Mouse (Mus musculus) c-Kit-negative CD71-positive TER-119-positive erythroid progenitor cells, embryonic 14.5 days (primary cell): ENCODE results near the gene Ifne.
A peak's percentile ranks its signal among the peaks of the same experiment; 100 is the strongest.
"Not testable (repeated sequence)": the region's sequence is repeated elsewhere in the genome, so short reads cannot be mapped to it uniquely, and the experiment has no call there.

Experiments used
- DNase-seq: peaks from one replicate; pipeline ENCODE4 v3.0.0-alpha.2; 2013; ENCODE audit warnings: low read depth, low spot score

Gene Ifne

DNA sequence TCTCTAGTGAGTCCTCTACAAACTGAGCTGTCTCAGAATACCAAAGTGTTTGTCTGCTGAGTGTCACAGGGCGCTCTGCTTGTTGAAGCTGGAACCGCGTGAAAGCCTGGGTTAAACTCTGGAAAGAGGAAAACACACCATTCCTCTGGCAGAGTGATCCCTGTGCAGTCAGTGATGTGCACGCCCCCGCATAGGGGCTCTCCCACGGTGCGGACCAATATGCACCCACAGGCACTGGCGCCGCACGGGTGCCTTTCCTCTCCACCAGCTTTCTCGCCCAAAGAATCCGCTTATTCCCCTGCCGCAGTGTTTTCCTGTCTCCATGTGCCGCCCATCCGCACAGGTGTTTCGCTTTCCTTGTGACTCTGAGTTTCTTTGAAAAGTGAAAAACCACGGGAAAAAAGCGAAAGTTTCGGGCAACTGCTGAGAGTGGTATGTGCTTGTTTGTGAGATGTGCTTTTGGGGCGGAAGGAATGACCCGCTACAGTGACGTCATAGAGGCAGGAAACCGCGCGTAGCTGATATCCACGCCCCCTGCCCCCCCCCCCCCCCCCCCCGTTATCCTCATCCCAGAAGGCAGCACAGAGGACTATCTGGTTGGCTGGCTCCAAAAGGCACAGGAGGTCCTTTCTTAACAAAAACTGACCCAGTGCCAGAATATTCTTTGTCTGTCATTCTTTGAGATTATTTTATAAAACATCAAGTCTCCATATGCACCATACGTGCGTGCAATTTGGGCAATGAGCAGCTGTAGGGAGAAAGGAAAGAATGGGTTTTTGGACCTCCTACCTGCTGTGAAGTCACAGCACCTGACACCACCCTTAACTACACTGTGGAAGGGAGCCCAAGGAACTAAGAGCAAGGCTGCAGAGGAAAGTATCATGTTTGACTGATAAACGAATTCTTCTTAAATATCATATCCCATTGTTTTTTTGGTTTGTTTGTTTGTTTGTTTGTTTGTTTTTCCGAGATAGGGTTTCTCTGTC is 11.8 kb downstream of the Ifne start:
- DNase-seq: no peak

DNA sequence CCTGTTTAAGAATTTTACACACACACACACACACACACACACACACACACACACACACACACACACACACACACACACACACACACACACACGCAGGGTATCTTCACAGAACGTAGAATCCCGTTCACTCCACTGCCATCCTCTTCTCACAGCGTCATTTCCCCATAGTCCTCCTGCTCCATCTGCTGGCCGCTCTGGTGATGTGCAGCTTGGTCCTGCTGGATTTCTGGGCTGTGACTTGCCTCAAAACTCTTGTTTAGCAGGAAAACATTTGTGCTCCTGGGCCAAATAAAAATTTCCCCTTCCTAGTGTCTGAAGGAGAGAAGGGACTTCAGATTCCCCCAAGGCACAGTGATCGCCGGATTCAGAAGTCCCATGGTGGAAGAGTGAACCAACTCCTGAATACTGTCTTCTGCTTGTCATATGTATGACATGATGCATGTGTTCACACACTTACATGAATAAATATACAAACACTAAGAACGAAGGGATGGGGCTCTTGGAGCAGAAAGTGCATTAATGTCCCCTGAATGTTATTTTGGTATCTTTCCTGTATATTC is 12.6 kb downstream of the Ifne start:
- DNase-seq: peak; percentile 37

DNA sequence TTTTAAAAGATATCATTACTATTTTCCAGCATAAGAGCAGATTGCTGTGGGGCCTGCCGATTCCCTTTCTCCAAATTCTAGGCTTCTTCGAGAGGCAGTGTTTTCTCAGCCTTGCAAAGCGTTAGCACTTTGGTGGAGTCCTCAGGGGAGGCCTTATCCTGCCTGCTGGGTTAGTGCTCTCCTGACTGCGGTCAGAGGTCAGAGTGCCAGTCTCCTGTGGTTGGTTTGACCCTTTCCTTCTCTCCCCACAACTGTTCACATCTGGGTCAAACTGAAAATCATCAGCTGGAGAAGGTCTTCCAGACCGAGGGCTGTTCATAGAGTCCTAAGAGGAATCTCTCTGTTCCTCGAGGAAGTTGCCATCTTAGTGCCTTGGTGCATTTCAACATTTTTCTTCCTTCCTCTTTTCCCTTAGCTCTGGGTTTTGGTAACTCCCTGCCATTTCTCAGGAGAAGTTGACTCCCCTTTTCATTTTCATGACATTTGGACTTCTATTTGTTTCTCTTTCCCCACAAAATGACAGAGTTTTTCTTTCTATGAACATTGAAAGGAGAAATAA is 14.9 kb downstream of the Ifne start:
- DNase-seq: no peak

DNA sequence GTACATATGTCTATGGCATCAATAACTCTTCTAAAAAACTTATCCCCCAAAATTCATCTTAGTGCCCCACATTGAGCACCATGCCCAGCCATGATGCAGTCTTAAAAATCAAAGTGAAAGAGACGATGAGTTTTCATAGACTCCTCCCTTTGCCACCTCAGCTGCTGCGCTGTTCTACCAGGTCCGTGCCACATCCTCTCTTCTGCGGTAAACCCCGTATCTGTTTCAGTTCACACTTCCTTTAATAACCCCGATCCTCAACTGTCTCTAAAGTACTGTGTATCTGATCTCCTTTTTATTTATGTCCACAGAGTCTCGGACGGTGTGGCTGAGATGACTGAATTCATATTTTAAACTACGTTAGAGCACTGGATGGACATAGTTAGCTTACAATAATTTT is 15.4 kb downstream of the Ifne start:
- DNase-seq: no peak

DNA sequence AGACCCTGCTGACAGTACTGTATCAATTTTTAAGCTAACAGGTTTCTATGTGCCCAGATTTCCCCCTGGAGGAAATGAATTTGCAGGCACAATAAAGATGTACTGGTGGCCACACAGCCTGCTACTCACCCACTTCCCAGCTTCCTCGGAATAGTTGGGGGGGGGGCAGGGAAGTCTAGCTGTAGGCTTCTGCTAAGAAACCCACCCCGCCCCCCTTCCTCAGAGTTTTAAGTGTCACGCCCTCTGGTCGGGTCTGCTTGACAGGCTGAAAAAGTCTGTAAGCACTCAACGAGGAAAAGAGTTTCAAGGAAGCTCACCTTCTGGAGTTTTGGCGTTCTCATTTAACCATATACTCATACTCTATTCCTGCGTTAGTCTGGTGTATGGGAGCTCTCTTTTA is 16.7 kb downstream of the Ifne start:
- DNase-seq: no peak

DNA sequence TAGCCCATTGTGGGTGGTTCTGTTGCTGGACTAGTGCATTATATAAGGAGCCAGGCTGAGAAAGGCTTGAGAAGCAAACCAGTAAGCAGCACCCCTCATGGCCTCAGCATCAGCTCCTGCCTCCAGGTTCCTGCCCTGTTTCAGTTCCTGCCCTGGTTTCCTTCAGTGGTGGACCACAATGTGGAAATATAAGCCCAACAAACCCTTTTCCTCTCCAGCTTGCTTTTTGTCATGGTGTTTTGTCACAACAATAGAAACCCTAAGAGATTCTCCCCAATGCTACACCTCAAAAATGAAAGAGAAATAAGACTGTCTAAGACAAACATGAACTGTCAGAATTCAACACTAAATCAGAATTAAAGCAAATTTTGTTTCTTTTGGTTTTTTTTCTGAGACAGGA is 20.8 kb downstream of the Ifne start:
- DNase-seq: no peak

DNA sequence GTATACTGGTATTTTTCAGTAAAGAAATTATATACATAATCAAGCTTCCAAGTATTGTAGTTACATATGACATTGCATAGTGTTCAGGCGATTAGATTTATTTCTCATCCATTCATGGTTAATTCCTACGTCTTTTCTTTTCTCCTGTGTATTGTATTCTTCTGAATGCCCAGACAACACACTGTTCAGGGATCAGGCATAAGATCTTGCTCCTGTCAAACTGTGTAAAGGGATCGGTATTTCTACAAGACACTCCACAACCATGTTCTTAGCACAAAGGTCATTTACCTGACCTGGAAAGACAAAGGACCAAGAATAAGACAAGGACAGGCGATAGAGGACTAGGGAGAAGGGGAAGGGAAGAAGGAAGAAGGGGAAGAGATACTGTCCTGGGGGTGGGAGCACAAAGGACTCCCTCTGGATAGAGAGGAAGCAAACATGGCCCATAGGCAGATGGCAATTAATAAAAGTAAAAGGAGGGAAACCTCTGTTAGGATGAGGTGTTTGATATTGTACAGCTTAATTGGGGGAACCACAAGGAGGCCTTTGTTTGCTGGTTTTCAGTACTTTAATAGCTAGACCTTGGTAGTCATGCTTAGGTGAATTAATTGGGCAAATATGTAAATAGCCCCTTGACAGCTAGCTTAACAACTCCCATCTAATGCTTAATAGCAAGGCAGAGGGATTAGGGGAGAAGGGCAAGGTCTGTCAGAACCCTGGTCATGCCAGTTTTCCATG is 28.8 kb downstream of the Ifne start:
- DNase-seq: no peak

DNA sequence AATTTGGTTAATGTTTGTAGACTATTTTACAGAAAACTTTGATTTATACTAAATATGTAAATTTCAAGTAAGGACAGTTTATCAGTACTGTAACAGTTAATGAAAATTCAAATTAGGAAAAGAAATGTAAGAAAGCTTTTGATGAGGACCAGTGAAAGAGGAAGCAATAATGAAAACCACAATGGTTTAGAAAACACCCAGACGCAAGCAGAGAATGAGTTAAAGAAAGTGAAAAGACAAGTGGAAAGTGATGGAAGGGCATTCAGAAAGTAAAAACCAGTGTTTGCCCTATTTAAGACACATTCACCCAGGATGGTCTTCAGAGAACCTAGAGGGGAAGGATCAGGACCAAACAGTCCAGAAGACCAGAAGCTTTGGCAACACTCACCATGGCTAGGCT is 30.3 kb downstream of the Ifne start, which contains the start of gene Ifna1:
TSS of gene Ifna1 (plus strand) at position 390 of the 400 bp plus-strand sequence.
- no peak for DNase-seq

DNA sequence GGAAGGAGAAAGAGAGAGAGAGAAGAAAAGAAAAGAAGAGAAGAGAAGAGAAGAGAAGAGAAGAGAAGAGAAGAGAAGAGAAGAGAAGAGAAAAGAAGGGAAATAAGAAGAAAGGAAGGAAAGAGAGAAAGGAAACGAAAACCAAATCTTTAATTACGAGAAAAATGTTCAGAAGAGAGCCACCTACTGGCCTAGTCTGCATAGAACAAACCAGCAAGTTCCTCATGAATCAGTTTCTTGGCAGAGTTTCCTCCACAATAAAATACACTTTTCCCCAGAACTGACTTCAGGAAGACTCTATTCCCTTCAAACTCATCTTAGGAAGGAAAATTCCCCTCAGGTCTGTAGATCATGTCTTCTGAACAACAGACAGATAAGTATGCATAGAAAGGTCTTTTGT is 34.7 kb downstream of the Ifne start:
- DNase-seq: no peak

DNA sequence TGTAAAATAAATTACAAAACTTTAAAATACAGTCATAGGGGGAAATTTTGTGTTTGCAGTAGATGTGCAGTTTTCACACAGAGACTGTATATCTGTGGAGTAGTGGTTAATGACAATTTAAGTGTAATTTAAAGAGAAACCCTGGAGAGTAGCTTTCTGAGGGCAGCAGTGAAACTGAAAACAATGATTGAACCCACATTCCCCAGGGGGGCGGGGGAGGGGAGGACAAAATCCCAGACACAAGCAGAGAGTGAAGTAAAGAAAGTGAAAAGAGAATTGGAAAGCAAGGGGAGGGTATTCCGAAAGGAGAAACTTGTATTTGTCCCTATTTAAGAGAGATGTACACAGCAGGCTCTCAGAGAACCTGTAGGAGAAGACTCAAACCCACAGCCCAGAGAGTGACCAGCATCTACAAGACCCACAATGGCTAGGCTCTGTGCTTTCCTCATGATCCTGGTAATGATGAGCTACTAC is 38.5 kb downstream of the Ifne start, which contains the start of gene Ifna4:
TSS of gene Ifna4 (plus strand) at position 424 of the 474 bp plus-strand sequence.
- no peak for DNase-seq

DNA sequence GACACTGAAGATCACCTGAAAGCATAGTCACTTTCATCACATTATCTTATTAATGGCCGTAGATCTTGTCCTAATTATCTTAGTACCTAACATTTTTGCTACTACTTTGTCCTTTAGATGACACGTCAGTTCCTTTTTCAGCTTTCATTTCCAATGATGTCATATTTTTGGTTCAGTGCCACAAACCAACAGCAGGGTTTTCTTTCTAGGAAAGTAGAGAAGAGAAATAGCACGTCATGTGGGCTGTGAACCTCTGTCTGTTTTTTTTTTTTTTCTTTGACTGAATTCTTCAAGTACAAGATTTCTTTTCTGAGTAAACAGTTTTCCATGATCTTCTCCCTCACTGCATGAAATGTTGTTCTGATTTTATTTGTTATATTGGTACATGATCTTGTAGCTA is 39.9 kb downstream of the Ifne start:
- no peak for DNase-seq

DNA sequence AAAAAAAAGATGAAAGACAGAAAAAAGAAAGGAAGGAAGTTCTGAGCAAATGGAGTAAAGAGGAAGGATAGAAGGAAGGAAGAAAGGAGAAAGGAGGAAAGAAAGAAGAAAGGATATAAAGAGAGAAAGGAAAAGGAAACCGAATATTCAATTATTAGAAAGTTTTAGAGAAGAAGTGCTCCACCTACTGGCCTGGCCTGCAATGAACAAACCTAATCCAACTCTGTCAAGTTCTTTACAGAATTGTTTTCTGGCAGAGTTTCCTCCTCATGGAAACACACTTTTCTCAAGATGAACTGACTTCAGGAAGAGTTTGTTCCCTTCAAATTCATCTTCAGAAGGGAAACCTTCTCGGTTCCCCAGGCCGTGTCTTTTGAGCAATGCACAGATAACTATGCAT is 41.2 kb downstream of the Ifne start:
- DNase-seq: no peak

DNA sequence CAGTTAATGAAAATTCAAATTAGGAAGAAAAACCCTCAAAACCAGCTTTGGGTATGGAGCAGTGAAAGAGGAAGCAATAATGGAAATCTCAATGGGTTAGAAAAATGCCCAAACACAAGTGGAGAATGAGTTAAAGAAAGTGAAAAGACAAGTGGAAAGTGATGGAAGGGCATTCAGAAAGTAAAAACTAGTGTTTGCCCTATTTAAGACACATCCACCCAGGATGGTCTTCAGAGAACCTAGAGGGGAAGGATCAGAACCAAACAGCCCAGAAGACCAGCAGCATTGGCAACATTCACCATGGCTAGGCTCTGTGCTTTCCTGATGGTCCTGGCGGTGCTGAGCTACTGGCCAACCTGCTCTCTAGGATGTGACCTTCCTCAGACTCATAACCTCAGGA is 44.8 kb downstream of the Ifne start, which contains the start of gene Ifna5:
TSS of gene Ifna5 (plus strand) at position 301 of the 400 bp plus-strand sequence.
- not testable (repeated sequence) for DNase-seq

DNA sequence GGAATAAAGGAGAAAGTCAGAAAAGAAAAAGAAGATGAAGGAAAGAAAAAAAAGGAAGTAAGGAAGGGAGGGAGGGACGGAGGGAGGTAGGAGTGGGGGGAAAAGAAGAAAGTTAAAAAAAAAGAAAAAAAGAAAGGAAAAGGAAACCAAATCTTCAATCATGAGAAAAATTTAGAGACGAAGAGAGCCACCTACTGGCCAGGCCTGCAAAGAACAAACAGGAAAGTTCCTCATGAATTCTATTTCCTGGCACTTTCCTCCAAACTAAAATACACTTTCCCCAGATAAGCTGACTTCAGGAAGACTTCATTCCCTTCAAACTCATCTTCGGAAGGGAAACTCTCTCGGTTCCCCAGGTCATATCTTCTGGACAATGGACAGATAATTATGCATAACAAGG is 49.5 kb downstream of the Ifne start:
- no peak for DNase-seq
